Mouse (Mus musculus) limb, embryonic 12.5 days (tissue): ENCODE data around the gene Rps6kc1. TPM values are rescaled to one million over a fixed set of nuclear protein-coding genes. Genes with fewer than 3 reads are reported as not detected.

Experiments used
- ATAC-seq: fragments of 200-750 bp; cut with Nextera tagmentation; 2 replicates; pipeline ENCODE4 v1.8.0; 2017; ENCODE audit warnings: low read depth, moderate TSS enrichment; ENCODE audit not compliant: insufficient number of reproducible peaks, insufficient read depth, low FRiP score, low TSS enrichment
- H3K27ac ChIP-seq: fragments of 300-500 bp; sonication (generic); 2 replicates; pipeline ENCODE4 v1.5.1; 2016; ENCODE audit warnings: mild to moderate bottlenecking, moderate library complexity
- H3K27me3 ChIP-seq: fragments of 300-500 bp; sonication (generic); 2 replicates; pipeline ENCODE4 v1.6.1; 2016; ENCODE audit warnings: mild to moderate bottlenecking, moderate library complexity
- H3K36me3 ChIP-seq: fragments of 300-500 bp; sonication (generic); 2 replicates; pipeline ENCODE4 v1.6.1; 2016; ENCODE audit warnings: mild to moderate bottlenecking, moderate library complexity
- H3K4me1 ChIP-seq: fragments of 300-500 bp; sonication (generic); replicated peaks from 2 replicates; pipeline ENCODE4 v1.6.1; 2016
- H3K4me2 ChIP-seq: fragments of 300-500 bp; sonication (generic); 2 replicates; pipeline ENCODE4 v1.6.1; 2016; ENCODE audit warnings: mild to moderate bottlenecking, moderate library complexity
- H3K4me3 ChIP-seq: fragments of 300-500 bp; sonication (generic); replicated peaks from 2 replicates; pipeline ENCODE4 v1.5.1; 2016; ENCODE audit warnings: mild to moderate bottlenecking
- H3K9ac ChIP-seq: fragments of 300-500 bp; sonication (generic); replicated peaks from 2 replicates; pipeline ENCODE4 v1.6.1; 2016; ENCODE audit warnings: mild to moderate bottlenecking, moderate library complexity
- H3K9me3 ChIP-seq: fragments of 300-500 bp; sonication (generic); 2 replicates; pipeline ENCODE4 v1.6.1; 2016; ENCODE audit warnings: mild to moderate bottlenecking, moderate library complexity
- WGBS: fragments of 180-500 bp; shearing (Covaris S2); methylation state at CpG from one replicate; pipeline ENCODE4 v1.1.7; 2016; 5-methylcytosine and 5-hydroxymethylcytosine counted together
- polyA plus RNA-seq: library from polyadenylated mRNA; unstranded; fragments of >200 nt; fragmentation: Nextera tagmentation; extraction: Ambion mirVana; gene quantifications from 2 replicates; pipeline ENCODE4 v1.2.1, GENCODE M21; 2016

Rps6kc1 gene
- polyA plus RNA-seq, 1 experiment from 2014 or later: 17.8 TPM

DNA sequence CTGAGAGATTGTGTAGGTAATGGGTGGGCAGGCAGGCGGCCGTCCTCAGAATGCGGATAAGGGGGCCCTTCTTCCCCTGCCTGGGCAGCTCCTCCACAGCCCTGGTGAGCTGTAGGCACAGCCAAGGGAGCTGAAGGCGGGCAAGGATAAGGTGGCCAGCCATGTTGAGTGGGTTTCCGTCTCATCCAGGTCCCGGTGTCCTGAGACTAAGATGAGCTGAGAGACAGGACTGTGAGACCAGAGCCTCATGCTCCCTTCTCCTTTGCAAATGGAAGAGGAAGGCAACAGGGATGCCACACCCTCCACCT is 256.9 kb downstream of the Rps6kc1 start:
- no peak overlapping the region for H3K27ac ChIP-seq
- H3K9me3 ChIP-seq: no peaks in the 10 kb centered on the region
- no peak overlapping the region for H3K4me2 ChIP-seq
- no peak overlapping the region for H3K4me3 ChIP-seq
- peaks cover 6% of the 10 kb centered on the region; the same call in 1 of the 2 replicates for H3K4me1 ChIP-seq
- 84% methylated on average over 6 of the region's 6 CpGs for WGBS
- no peak overlapping the region for H3K9ac ChIP-seq
- no peaks in the 10 kb centered on the region for H3K36me3 ChIP-seq
- H3K27me3 ChIP-seq: no peaks in the 10 kb centered on the region
- no peak for ATAC-seq

DNA sequence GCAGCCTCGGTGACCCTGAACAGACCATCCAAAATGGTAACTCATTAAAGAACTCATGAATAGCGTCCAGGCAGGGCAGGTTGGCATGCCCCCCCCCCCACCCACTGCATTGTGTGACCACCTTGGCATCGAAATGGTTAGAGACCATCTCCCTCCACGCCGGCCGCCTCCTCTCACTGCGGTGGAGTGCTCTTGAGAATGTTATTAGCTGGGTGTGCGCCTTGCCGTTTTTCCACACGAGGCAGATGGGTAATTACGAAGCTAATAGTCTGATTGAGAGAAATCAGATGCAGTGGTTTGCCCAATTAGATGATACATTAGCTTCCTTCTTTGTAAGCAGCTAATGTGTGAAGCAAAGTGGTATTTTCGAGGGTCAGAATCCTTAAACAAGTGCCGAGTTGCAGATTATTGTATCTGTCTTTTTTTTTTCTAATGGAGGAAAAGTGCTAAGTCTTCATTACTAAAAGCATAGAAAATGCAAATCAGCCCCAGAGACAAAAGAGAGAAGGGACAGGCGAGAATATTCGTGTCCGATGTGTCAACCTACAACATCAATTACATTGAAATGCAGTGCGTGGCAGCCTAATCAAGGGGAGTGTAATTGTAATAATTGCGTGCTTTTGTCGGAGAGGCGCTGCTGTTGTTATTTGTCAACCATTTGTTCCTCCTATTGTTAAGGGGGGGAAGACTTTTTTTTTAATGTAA is 257.4 kb downstream of the Rps6kc1 start:
- Histone ChIP-seq H3K4me2 (no peak overlapping the region), H3K4me1 (0 out of 2 replicates have a peak, but pooled peaks cover 4% of the 10 kb centered on the region), H3K9ac (no peak overlapping the region), H3K27ac (no peak overlapping the region), H3K27me3 (no peaks in the 10 kb centered on the region), H3K4me3 (no peak overlapping the region), H3K9me3 (no peaks in the 10 kb centered on the region), H3K36me3 (no peaks in the 10 kb centered on the region)
- 84% methylated on average over 20 of the region's 20 CpGs for WGBS
- no peak for ATAC-seq

DNA sequence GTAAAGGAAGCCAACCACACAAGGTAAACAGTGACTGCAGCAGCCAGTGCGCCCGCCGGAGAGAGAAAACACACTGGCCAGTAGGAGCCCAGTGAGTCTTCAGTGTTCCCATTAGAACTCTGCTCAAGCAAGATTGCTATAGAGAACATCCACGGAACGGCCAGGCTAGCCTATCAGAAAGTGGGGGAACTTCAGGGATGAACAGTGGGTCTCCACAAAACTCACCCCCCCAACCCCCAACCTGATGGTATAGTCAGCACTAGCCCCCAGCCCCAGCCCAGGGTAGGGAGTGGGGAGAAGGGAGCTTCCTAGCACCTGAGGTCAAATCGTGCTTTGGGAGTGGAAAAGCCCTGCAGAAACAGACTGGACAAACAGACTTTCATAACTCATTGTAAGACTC is 258.5 kb downstream of the Rps6kc1 start:
- no peak overlapping the region for H3K27ac ChIP-seq
- no peaks in the 10 kb centered on the region for H3K27me3 ChIP-seq
- H3K9me3 ChIP-seq: no peaks in the 10 kb centered on the region
- 82% methylated on average over 6 of the region's 6 CpGs for whole genome bisulfite sequencing
- no peaks in the 10 kb centered on the region for H3K4me1 ChIP-seq
- ATAC-seq: no peak
- H3K4me2 ChIP-seq: no peak overlapping the region
- H3K4me3 ChIP-seq: no peak overlapping the region
- no peaks in the 10 kb centered on the region for H3K36me3 ChIP-seq
- H3K9ac ChIP-seq: no peak overlapping the region

Other genes with a start within 250 kb of the Rps6kc1 start
- 60.6 and 61.7 TPM in 2 replicates for gene Angel2, start 13.3 kb upstream of the Rps6kc1 start, polyA plus RNA-seq
- 81.8 and 82.0 TPM in 2 replicates for gene Vash2, start 67.5 kb upstream of the Rps6kc1 start, polyA plus RNA-seq
- gene Flvcr1, start 114.4 kb upstream of the Rps6kc1 start, polyA plus RNA-seq: 7.3 and 8.4 TPM in 2 replicates
- gene Spata45, start 124.9 kb upstream of the Rps6kc1 start, polyA plus RNA-seq: 0.59 TPM in 1 of 2 replicates, not detected in the other
- gene Tatdn3, start 151.2 kb upstream of the Rps6kc1 start, polyA plus RNA-seq: 16.2 TPM in 2 replicates
- 31.3 and 33.2 TPM in 2 replicates for gene Nsl1, start 151.2 kb upstream of the Rps6kc1 start, polyA plus RNA-seq
- 11.0 and 12.2 TPM in 2 replicates for gene Batf3, start 186.1 kb upstream of the Rps6kc1 start, polyA plus RNA-seq